Mouse (Mus musculus) CH12.LX (cell line): ENCODE data around the gene Clcn7.

Experiments used
- CTCF ChIP-seq, 2 experiments: IDR thresholded peaks in 1 of 2; conservative IDR thresholded peaks in 1 of 2; 2 replicates each; pipeline ENCODE4 v1.5.1; 2011 to 2012; ENCODE audit warnings: low read depth in 2 of 2, low read length in 2 of 2, improper control_type of control experiment in 1 of 2, inconsistent platforms in 1 of 2, mild to moderate bottlenecking in 1 of 2, moderate library complexity in 1 of 2
- NRF1 ChIP-seq: IDR thresholded peaks from 2 replicates; pipeline ENCODE4 v1.6.1; 2014; ENCODE audit warnings: low read depth, mild to moderate bottlenecking, inconsistent platforms, low read length, improper control_type of control experiment, moderate library complexity
- POLR2A ChIP-seq: IDR thresholded peaks from 2 replicates; pipeline ENCODE4 v1.6.1; 2011; ENCODE audit warnings: low read depth, mild to moderate bottlenecking, improper control_type of control experiment, low read length
- POLR2AphosphoS2 ChIP-seq: IDR thresholded peaks from 2 replicates; pipeline ENCODE4 v1.6.1; 2011; ENCODE audit warnings: low read depth, low read length, improper control_type of control experiment
- USF2 ChIP-seq: conservative IDR thresholded peaks from 2 replicates; pipeline ENCODE4 v1.6.1; 2011; ENCODE audit warnings: low read depth, low read length, improper control_type of control experiment

- TF ChIP-seq POLR2A = peak; percentile 84
- no peak for TF ChIP-seq CTCF (conservative IDR thresholded peaks at IDR 0.05 in 1 of 2, IDR thresholded peaks at IDR 0.05 in 1 of 2; ENCODE audit: low read depth in 2 of 2, low read length in 2 of 2)
- TF ChIP-seq USF2 = no peak
- TF ChIP-seq POLR2AphosphoS2 = peak; percentile 66; the same call in 1 of the 2 replicates
- peak; percentile 95 for TF ChIP-seq NRF1
Measured at GRCm38 (mm10) chr17:25115664-25116432, 17.3 kb upstream of the Clcn7 start, which contains the start of gene Telo2.
